9 mouse cellular contexts compared by ENCODE assay signal in genomic region chr4:156192421-156193199, GRCm38 (mm10). TPM values are rescaled to one million over a fixed set of nuclear protein-coding genes. Genes with fewer than 3 reads are reported as not detected.
DNase-seq lines count a peak whose midpoint lies in the region; ATAC-seq and TF ChIP-seq lines count a peak whose summit lies in the region.
"Had no signal": no experiment of that assay in that cellular context is flagged by ENCODE, and none has a peak within 500 bp of the region (broad histone marks: within the 10 kb centered on the region; RNA-seq: fewer than 3 reads in every experiment).

No protein-coding gene starts in this region.

- ATAC-seq in forebrain, embryonic 12.5 days (ENCODE audit: low FRiP score) = no peak
- ATAC-seq in lung, postnatal 0 days = peak; percentile 66

- no peaks in the 10 kb centered on the region for H3K9me3 ChIP-seq in forebrain, embryonic 12.5 days
- no peaks in the 10 kb centered on the region for H3K9me3 ChIP-seq in lung, postnatal 0 days (ENCODE audit: low read length)
- H3K9me3 ChIP-seq: G1E had no signal

- peaks cover 5% of the 10 kb centered on the region for H3K4me1 ChIP-seq in heart, adult 2 months (ENCODE audit: control insufficient read depth, insufficient read depth, low read length)
- peaks cover 89% of the 10 kb centered on the region for H3K4me1 ChIP-seq in forebrain, embryonic 12.5 days
- peaks cover 56% of the 10 kb centered on the region for H3K4me1 ChIP-seq in kidney, adult 2 months (ENCODE audit: control insufficient read depth, insufficient read depth, low read length)
- H3K4me1 ChIP-seq in lung, postnatal 0 days (ENCODE audit: insufficient read depth, low read depth, low read length) = peaks cover 22% of the 10 kb centered on the region

- no peaks in the 10 kb centered on the region for H3K36me3 ChIP-seq in heart, adult 2 months (ENCODE audit: control insufficient read depth, insufficient read depth, low read length)
- H3K36me3 ChIP-seq in forebrain, embryonic 12.5 days (replicated peaks) = peaks cover 55% of the 10 kb centered on the region
- no peaks in the 10 kb centered on the region for H3K36me3 ChIP-seq in kidney, adult 2 months (ENCODE audit: control insufficient read depth, insufficient read depth, low read length)
- no peaks in the 10 kb centered on the region for H3K36me3 ChIP-seq in lung, postnatal 0 days (ENCODE audit: insufficient read depth, low read length)
- H3K36me3 ChIP-seq: G1E had no signal

- no peaks in the 10 kb centered on the region for H3K79me2 ChIP-seq in heart, adult 2 months (replicated peaks; ENCODE audit: control insufficient read depth, insufficient read depth, low read length)

- peak overlapping the region; percentile 45 for H3K27ac ChIP-seq in heart, adult 2 months
- 0 out of 2 replicates have a peak overlapping the region, but pooled peaks have one; percentile 39 for H3K27ac ChIP-seq in forebrain, embryonic 12.5 days
- H3K27ac ChIP-seq in kidney, adult 2 months (ENCODE audit: insufficient read depth, low read depth, low read length) = peak overlapping the region; percentile 98
- peak overlapping the region; percentile 98 for H3K27ac ChIP-seq in lung, postnatal 0 days (ENCODE audit: low read length)

- TF ChIP-seq POLR2A in heart, adult 2 months (IDR thresholded peaks at IDR 0.05; ENCODE audit: insufficient read depth, low read depth, low read length) = no peak
- peak; percentile 22 for TF ChIP-seq POLR2A in kidney, adult 2 months (IDR thresholded peaks at IDR 0.05; ENCODE audit: low read depth, low read length)

- TF ChIP-seq EP300 in heart, adult 2 months (IDR thresholded peaks at IDR 0.05; ENCODE audit: insufficient read depth, low read depth, low read length) = no peak
- 0 out of 2 replicates have a peak, but pooled peaks have one; percentile 12 for TF ChIP-seq EP300 in lung, postnatal 0 days (IDR thresholded peaks at IDR 0.05)

- H3K4me2 ChIP-seq in forebrain, embryonic 12.5 days = no peak overlapping the region
- peak overlapping the region; percentile 32 for H3K4me2 ChIP-seq in lung, postnatal 0 days (replicated peaks; ENCODE audit: low read depth, low read length)

- intact Hi-C loops in heart, adult 2 months (cut with DNase I) = no loop called here

- H3K27me3 ChIP-seq in heart, adult 2 months (ENCODE audit: control insufficient read depth, insufficient read depth, low read length) = no peaks in the 10 kb centered on the region
- H3K27me3 ChIP-seq in forebrain, embryonic 12.5 days = no peaks in the 10 kb centered on the region
- no peaks in the 10 kb centered on the region for H3K27me3 ChIP-seq in kidney, adult 2 months (replicated peaks; ENCODE audit: control insufficient read depth, insufficient read depth, low read length)
- no peaks in the 10 kb centered on the region for H3K27me3 ChIP-seq in lung, postnatal 0 days (replicated peaks; ENCODE audit: insufficient read depth, low read length)

- peak in 1 of 2 experiments; percentile 30 for DNase-seq in heart, adult 2 months
- DNase-seq in heart, adult 8-10 months (ENCODE audit: low spot score) = no peak
- DNase-seq in kidney, adult 2 months = peak; percentile 92
- DNase-seq in lung, postnatal 0 days (ENCODE audit: low spot score) = peak; percentile 87
- no peak for DNase-seq in thymus, postnatal 25 days
- DNase-seq in left cerebral cortex, adult 8-10 months (ENCODE audit: low spot score in 2 of 2) = no peak
- no peak for DNase-seq in right cerebral cortex, adult 18-20 months

- H3K4me3 ChIP-seq in heart, adult 2 months = no peak overlapping the region
- no peak overlapping the region for H3K4me3 ChIP-seq in forebrain, embryonic 12.5 days (replicated peaks)
- peak overlapping the region; percentile 20; the same call in 1 of the 2 replicates for H3K4me3 ChIP-seq in kidney, adult 2 months (ENCODE audit: insufficient read depth, low read depth, low read length)
- no peak overlapping the region for H3K4me3 ChIP-seq in lung, postnatal 0 days (ENCODE audit: low read depth, low read length)

- no peak for TF ChIP-seq CTCF in heart, adult 2 months (IDR thresholded peaks at IDR 0.05)
- no peak for TF ChIP-seq CTCF in kidney, adult 2 months (conservative IDR thresholded peaks at IDR 0.05; ENCODE audit: insufficient read depth, insufficient read length, low read depth, low read length)
- peak; percentile 16; the same call in 1 of the 2 replicates for TF ChIP-seq CTCF in lung, postnatal 0 days (IDR thresholded peaks at IDR 0.05)

- 32% methylated on average over 8 of the region's 8 CpGs for WGBS in heart, adult 2 months
- 61% methylated on average over 8 of the region's 8 CpGs for WGBS in forebrain, embryonic 12.5 days
- 33% methylated on average over 8 of the region's 8 CpGs for WGBS in kidney, adult 2 months
- WGBS in lung, postnatal 0 days = 42% methylated on average over 8 of the region's 8 CpGs

- no peak overlapping the region for H3K9ac ChIP-seq in heart, adult 2 months (ENCODE audit: low read depth, low read length)
- H3K9ac ChIP-seq in forebrain, embryonic 12.5 days = no peak overlapping the region
- peak overlapping the region; percentile 23; the same call in 1 of the 2 replicates for H3K9ac ChIP-seq in lung, postnatal 0 days (replicated peaks; ENCODE audit: low read depth)

RNA-seq across cellular contexts. Expression of gene Agrn, which starts 4.7 kb away (rescaled TPM):
- total RNA-seq in heart, adult 2 months (2021) = 10 to 100 TPM; 24.3 to 26.9 TPM
- 50.4 and 70.1 TPM in 2 replicates for polyA plus RNA-seq in heart, adult 2 months (2012; rRNA removed)
- total RNA-seq in heart, adult 8-10 months (2022) = 10 to 100 TPM; 21.0 to 27.6 (median 24.5) TPM
- polyA plus RNA-seq in forebrain, embryonic 12.5 days (2016; fragmentation: Nextera tagmentation; extraction: Ambion mirVana) = 139 and 152 TPM in 2 replicates
- 98.6 and 115 TPM in 2 replicates for polyA plus RNA-seq in kidney, adult 2 months (2012; rRNA removed)
- polyA plus RNA-seq in lung, postnatal 0 days (2015; fragmentation: Nextera tagmentation; extraction: Ambion mirVana) = 70.1 and 85.7 TPM in 2 replicates
- total RNA-seq in left cerebral cortex, adult 8-10 months (2022) = 100 to 1,000 TPM; 117 to 126 (median 122) TPM

RNA-seq across cellular contexts. Expression of gene Isg15, which starts 8.0 kb away (rescaled TPM):
- 1 to 10 TPM; 3.2 to 4.5 TPM for total RNA-seq in heart, adult 2 months (2021)
- polyA plus RNA-seq in heart, adult 2 months (2012; rRNA removed) = 6.9 and 8.3 TPM in 2 replicates
- total RNA-seq in heart, adult 8-10 months (2022) = 1 to 10 TPM; 1.7 to 2.8 (median 2.0) TPM
- polyA plus RNA-seq in forebrain, embryonic 12.5 days (2016; fragmentation: Nextera tagmentation; extraction: Ambion mirVana) = 0.64 and 0.79 TPM in 2 replicates
- 11.1 and 17.8 TPM in 2 replicates for polyA plus RNA-seq in kidney, adult 2 months (2012; rRNA removed)
- 11.8 and 13.8 TPM in 2 replicates for polyA plus RNA-seq in lung, postnatal 0 days (2015; fragmentation: Nextera tagmentation; extraction: Ambion mirVana)
- total RNA-seq in left cerebral cortex, adult 8-10 months (2022) = 1 to 10 TPM; 1.2 to 3.3 (median 2.4) TPM

RNA-seq across cellular contexts. Expression of gene AW011738, which starts 10.5 kb away (rescaled TPM):
- total RNA-seq in heart, adult 2 months (2021) = 10 to 100 TPM in 1 of 2 experiments, 1 to 10 TPM in 1; 9.7 to 12.1 TPM
- 4.6 and 4.8 TPM in 2 replicates for polyA plus RNA-seq in heart, adult 2 months (2012; rRNA removed)
- 10 to 100 TPM; 10.1 to 14.4 (median 12.2) TPM for total RNA-seq in heart, adult 8-10 months (2022)
- 7.1 and 8.2 TPM in 2 replicates for polyA plus RNA-seq in forebrain, embryonic 12.5 days (2016; fragmentation: Nextera tagmentation; extraction: Ambion mirVana)
- polyA plus RNA-seq in kidney, adult 2 months (2012; rRNA removed) = 1.7 and 1.9 TPM in 2 replicates
- polyA plus RNA-seq in lung, postnatal 0 days (2015; fragmentation: Nextera tagmentation; extraction: Ambion mirVana) = 4.0 and 5.1 TPM in 2 replicates
- total RNA-seq in left cerebral cortex, adult 8-10 months (2022) = 1 to 10 TPM; 5.9 to 7.5 (median 7.0) TPM
- polyA plus RNA-seq: G1E had no signal

RNA-seq across cellular contexts. Expression of gene Perm1, which starts 23.1 kb away (rescaled TPM):
- total RNA-seq in heart, adult 2 months (2021) = 100 to 1,000 TPM; 273 to 332 TPM
- 163 and 257 TPM in 2 replicates for polyA plus RNA-seq in heart, adult 2 months (2012; rRNA removed)
- total RNA-seq in heart, adult 8-10 months (2022) = 100 to 1,000 TPM; 327 to 378 (median 333) TPM
- polyA plus RNA-seq in forebrain, embryonic 12.5 days (2016; fragmentation: Nextera tagmentation; extraction: Ambion mirVana) = 2.1 and 2.4 TPM in 2 replicates
- 4.6 and 5.6 TPM in 2 replicates for polyA plus RNA-seq in kidney, adult 2 months (2012; rRNA removed)
- 0.46 and 0.56 TPM in 2 replicates for polyA plus RNA-seq in lung, postnatal 0 days (2015; fragmentation: Nextera tagmentation; extraction: Ambion mirVana)
- total RNA-seq in left cerebral cortex, adult 8-10 months (2022) = under 1 TPM; 0.34 to 0.59 (median 0.51) TPM
- polyA plus RNA-seq: G1E had no signal

RNA-seq across cellular contexts. Expression of gene Plekhn1, which starts 42.0 kb away (rescaled TPM):
- total RNA-seq in heart, adult 2 months (2021) = 10 to 100 TPM in 1 of 2 experiments, 1 to 10 TPM in 1; 9.7 to 10.8 TPM
- 25.2 and 28.0 TPM in 2 replicates for polyA plus RNA-seq in heart, adult 2 months (2012; rRNA removed)
- total RNA-seq in heart, adult 8-10 months (2022) = 10 to 100 TPM in 3 of 4 experiments, 1 to 10 TPM in 1; 9.5 to 11.8 (median 10.9) TPM
- polyA plus RNA-seq in forebrain, embryonic 12.5 days (2016; fragmentation: Nextera tagmentation; extraction: Ambion mirVana) = 27.6 and 28.5 TPM in 2 replicates
- 34.8 and 41.2 TPM in 2 replicates for polyA plus RNA-seq in kidney, adult 2 months (2012; rRNA removed)
- 11.2 and 12.7 TPM in 2 replicates for polyA plus RNA-seq in lung, postnatal 0 days (2015; fragmentation: Nextera tagmentation; extraction: Ambion mirVana)
- 10 to 100 TPM; 33.2 to 40.5 (median 38.6) TPM for total RNA-seq in left cerebral cortex, adult 8-10 months (2022)

Comparison
In these comparisons a context has a peak if more than half of its experiments do, and no peak if none do; other contexts are left out.
1. DNase-seq: peak in kidney, adult 2 months (single experiment) and lung, postnatal 0 days (single experiment); none in heart, adult 8-10 months (single experiment), thymus, postnatal 25 days (single experiment), left cerebral cortex, adult 8-10 months (0 of 2) and right cerebral cortex, adult 18-20 months (single experiment).
2. H3K27ac ChIP-seq: peak in every context shown above with its lines; median percentile 98 in kidney, adult 2 months; 98 in lung, postnatal 0 days; 45 in heart, adult 2 months; 39 in forebrain, embryonic 12.5 days.